Mouse (Mus musculus): ENCODE results near the gene Tgfa. TPM values are rescaled to one million over a fixed set of nuclear protein-coding genes. Genes with fewer than 3 reads are reported as not detected.

Gene Tgfa
- polyA plus RNA-seq (2012; rRNA removed): 19.4 and 20.2 TPM in 2 replicates

DNA sequence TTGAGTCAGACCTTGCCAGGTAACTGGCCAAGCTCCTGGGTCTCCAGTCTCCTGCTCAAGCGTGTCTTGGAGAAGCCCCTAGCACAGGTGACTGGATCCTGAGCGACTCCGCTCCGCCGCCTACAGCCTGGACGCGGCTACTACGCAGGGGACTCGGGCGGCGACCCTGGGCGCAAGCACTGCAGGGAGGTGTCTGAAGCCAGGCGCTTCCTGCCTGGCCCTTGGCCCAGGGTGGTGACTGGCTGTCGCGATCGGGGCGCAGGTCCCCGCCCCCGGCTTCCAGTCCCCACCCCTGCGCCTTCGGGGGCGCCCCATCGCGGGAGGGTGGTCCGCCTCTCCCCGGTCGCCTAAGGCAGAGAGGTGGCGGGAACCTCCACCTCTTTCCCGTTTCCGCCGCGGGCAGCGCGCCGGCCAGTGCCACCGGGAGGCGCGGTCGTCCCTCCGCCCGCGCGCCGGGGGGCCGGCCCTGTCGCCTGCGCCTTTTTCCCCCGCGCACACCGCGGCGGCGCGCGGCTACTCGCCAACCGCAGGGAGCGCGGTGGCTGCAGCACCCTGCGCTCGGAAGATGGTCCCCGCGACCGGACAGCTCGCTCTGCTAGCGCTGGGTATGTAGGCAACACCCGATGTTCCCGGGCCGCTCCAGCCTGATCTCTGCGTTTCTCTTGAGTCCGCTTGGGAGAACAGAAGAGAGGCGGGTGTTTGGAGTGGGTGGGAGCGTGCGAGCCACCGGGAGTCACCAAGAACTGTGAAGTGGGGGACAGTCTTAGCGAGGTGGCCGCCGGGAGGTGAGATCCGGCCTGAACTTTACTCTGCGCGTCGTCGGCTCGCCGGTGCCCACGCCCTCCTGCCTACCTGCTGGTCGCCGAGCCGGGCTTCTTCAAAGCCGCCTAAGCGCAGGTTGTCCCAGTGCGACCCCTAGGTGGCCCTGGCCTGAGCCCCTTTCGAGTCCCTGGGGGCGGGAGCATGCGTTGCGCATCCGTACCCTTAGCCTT lies at the start of gene Tgfa:
TSS of gene Tgfa (plus strand) at position 283 of the 992 bp plus-strand sequence.
- peak in 1 of 2 experiments; percentile 46 for DNase-seq (ENCODE audit: extremely low spot score in 1 of 2, low spot score in 1 of 2)

DNA sequence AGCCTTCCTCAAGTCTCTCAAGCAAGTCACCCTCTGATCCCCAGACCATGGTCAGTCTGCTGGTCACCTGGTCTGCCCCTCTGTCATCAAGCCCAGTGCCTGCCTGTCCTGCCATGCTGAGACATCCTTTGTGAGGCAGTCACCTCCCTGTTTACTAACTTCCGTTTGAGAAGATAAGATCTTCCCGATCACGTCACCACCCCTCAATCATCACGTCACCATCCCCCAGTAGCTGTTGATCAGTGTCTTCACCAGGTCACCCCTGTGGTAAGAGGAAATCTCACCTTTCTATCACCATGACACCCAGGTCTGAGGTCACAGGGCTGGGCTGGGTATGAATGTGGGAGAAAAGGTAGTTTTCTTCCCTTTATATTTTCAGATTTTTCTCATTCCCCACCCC lies 46.5 kb upstream of the Tgfa start:
- no peak for DNase-seq (ENCODE audit: extremely low spot score in 1 of 2, low spot score in 1 of 2)

DNA sequence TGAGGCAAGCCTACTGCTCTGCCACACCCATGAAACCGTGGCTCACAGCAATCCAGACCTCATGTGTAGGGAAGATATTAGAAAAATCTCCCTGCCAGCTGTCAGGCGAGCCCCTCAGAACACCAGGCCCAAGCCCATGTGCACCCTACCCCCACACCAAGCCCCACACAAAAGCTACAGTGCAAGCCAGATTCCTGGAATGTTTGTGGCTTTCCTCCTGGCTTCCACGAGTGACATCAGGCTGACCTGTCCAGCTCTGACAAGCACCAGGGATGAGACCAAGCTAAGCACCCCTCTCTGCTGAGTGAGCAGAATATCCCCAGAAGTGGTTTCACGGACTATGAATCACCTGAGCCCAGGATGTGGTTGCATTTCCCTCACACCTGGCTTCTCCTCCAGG lies 46.0 kb upstream of the Tgfa start:
- no peak for DNase-seq (ENCODE audit: extremely low spot score in 1 of 2, low spot score in 1 of 2)

DNA sequence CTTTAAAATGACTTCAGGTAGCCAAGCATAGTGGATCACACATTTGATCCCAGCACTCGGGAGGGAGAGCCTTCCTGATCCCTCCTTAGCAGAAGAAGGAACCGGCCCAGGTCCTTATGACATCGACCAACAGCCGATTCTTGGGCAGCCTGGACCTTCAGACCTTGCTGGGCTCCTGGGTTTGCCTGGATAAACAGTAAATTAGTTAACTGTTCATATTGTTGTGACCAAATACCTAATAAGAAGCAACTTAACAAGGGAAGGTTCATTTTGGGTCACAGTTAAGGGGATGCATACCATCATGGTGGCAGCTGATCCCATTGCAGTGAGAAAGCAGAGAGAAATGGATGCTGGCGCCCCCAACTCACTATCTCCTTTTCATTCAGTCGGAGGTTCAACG lies 42.3 kb upstream of the Tgfa start:
- DNase-seq (ENCODE audit: extremely low spot score in 1 of 2, low spot score in 1 of 2): no peak

DNA sequence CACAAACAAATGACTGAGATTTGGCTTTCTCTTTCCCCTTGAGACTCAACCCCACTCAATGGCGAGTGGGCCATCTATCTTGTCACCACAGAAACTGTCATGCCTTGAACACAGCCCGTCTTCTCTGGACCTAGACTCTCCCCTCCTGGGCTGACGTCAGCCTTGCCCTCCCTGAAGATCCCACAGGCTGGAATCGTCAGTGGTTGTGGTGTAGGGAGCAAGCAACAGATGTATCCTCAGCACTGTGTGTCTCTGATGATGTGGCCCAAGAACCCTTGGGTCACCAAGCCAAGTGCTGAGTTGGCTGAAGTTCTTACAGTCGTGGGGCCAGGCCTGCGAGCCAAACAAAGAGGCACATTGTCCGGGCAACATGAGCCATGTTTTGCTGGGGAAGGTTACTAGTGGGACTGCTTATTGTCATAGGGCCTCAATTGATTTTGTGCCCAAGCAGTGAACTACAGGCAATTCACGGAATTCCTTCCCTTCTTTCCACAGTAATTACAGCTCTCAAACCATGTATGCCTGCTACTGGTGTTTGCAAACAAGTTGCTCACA lies 41.5 kb upstream of the Tgfa start:
- DNase-seq (ENCODE audit: extremely low spot score in 1 of 2, low spot score in 1 of 2): no peak

DNA sequence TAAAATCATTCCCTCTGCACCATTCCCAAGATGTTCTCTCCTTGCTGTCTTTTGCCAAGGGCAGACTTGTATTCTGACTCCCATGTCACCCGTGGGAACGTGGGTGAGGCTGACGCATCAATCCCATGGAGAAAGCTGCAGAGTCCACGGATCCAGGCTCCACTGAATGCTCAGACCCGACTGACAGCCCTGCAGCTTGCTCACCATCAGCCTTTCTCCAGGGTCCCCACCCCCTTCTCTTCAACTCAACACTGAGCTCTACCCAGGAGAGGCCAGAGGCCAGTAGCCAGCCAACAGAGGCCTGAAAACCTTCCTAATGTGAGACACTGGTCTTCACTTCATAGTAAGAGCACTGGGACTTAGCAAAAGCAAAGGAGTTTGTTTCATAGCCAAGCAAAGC lies 41.0 kb upstream of the Tgfa start:
- no peak for DNase-seq (ENCODE audit: extremely low spot score in 1 of 2, low spot score in 1 of 2)

DNA sequence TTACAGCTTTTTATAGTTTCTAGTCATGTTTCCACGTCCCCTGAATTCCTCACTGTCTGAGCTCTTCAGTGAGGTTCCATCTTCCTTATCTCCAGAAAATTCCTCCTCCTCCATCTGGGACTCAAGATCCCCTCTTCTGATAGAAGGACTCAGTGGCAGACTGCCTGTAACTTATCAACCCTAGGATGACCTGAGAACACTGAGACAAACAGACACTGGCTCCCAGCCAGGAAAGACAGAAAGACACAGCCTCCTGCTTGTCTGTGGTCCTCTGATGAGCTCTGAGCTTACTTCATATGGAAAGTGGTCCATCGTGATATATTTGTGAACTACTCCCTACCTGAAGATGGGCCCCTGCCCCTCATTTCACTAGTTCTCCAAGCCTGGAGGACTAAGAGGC lies 40.5 kb upstream of the Tgfa start:
- no peak for DNase-seq (ENCODE audit: extremely low spot score in 1 of 2, low spot score in 1 of 2)

DNA sequence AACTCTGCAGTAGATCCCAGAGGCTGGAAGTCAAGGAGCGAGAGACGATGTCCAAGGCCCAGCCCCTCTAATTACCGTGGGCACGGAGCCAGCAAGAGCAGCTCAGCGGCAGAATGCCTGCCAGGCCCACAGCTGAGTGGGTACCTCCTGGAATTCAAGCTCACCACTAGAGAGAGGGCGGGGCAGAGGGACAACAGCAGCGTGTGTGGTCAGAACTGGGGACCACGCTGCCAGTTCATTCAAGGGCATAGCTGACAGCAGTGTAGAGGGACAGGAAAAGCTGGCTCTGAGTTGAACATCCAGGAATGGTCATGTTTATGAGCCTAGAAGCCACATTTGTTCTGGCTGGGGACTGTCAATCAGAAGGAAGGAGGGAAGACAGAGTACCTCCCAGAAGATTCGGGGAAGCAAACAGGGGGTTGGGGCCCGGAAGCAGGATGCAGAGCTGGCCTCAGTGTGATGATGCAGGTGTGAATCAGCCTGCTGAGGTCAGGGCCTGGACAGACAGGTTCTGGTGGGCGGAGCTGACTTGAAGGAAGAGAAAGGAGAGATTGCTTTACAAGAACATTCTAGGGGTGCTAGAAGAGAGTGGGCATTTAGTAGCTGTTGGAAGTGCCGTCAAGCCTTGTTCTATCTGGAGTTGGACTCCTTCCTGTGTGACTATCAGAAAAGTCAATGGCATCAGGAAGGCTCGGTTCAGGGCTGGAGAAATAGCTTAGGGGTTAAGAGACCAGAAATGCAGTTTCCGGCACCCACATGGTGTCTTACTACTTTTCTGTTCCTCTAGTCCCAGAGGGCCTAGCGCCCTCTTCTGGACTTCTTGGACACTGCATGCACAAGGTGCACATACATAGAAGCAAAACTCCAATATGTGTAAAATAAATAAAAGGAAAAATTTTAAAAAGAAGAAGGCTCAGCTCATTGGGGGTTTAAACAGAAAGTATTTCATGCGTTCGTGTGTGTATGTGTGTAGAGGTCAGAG lies 37.5 kb upstream of the Tgfa start:
- no peak for DNase-seq (ENCODE audit: extremely low spot score in 1 of 2, low spot score in 1 of 2)

DNA sequence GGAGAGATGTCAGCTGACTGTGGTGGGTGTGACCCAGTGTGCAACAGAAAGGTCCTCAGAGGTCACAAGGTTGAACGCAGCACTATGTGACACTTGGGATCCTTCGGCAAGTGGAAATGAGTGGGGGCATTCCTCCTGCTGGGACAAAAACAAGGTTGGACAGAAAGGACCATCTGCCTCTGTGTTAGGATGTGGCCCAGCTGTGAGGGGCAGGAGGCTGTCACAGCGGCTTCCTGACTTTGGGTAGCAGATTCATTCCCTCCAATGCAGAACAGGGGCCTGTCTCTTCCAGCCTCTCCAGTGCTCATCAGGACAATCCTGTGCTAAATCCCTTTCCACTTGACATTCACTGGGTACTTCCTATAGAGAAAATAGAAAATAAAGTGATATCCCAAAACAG lies 34.1 kb upstream of the Tgfa start:
- DNase-seq (ENCODE audit: extremely low spot score in 1 of 2, low spot score in 1 of 2): no peak

DNA sequence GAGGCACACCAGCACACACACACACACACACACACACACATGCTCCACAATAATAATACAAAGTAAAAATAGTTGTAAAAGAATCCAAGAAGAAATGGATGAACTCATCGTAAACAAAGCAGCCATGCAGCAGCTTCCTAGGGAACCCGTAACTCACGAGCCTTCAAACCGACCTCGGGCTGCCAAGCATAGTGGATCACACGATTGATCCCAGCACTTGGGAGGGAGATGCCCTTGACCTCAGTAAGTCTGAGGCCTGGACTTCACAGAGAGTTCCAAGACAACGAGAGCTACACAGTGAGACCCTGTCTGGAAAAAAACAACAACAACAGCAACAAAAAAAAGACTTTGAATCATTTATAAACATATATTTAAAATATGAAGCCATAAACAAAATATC lies 33.4 kb upstream of the Tgfa start:
- DNase-seq (ENCODE audit: extremely low spot score in 1 of 2, low spot score in 1 of 2): no peak

DNA sequence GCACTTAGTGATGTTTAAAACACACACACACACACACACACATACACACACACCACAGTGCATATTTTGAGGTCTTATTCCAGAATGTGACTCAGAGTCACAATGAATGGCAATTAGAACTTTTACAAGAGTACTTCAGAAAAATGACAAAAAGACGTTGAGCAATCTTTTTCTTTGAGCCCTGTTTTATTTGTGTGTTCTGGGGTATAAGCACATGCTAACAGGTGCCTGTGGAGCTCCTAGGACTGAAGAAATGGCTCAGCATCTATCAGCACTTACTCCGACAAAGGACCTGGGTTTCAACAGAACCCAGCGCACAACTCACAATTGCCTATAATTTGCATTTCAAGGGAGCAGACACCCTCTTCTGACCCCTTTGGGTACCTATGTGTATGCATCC lies 31.0 kb upstream of the Tgfa start:
- DNase-seq (ENCODE audit: extremely low spot score in 1 of 2, low spot score in 1 of 2): no peak

DNA sequence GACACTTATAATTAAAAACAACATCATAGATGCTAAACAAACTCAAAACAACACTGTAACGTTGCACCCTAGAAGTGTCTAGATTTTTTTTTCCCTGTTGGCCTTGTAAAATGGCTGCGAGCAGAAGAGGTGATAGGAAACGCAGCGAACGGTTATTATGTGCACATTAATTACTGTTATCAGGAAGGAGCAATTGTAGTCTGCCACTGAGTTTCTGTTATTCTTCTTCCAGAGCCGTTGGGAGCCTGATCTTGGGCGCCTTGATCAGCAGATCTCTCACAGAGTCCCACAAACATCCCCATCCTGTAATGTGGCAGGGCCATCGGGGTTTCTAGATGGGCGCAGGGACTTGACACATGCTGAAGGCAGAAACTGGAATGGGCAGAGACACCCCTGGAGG lies 28.6 kb upstream of the Tgfa start:
- DNase-seq (ENCODE audit: extremely low spot score in 1 of 2, low spot score in 1 of 2): no peak

DNA sequence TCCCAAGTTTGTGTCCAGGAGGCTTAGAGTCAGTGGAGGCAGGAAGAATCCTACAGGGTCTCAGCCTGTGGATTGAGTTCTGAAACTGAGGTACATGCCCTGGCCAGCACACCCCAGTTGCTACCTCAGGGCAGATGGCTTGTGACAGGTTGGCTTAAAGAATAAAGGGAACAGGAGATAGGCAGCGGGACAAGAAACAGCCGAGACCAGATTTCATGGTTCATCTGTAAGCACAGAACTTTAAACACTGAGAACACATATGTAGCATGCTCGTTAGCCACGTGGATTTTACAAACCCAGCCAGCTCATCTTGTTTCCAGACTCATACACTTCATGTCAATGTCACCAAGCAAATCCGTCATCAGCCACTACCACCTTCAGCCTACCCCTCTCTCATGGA lies 27.2 kb upstream of the Tgfa start:
- no peak for DNase-seq (ENCODE audit: extremely low spot score in 1 of 2, low spot score in 1 of 2)

DNA sequence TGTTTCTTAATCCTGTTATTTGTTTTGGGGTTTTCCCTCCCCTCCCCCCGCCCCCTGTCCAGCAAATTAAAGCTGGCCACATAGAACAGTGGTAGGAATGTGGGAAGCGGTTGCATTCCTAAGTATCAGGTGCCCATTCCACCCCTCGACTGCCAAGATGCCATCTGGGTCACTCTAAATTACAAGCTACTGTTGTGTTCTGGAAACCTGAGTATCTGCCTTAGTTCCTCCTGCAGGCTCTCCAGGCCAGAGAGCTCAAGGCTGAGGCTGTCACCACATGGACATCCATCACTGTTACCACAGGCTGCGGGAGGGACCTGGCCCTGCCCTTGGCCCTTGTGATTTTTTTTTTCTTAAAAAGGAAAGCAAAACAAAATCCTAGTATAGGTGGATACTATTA lies 25.9 kb upstream of the Tgfa start:
- no peak for DNase-seq (ENCODE audit: extremely low spot score in 1 of 2, low spot score in 1 of 2)

DNA sequence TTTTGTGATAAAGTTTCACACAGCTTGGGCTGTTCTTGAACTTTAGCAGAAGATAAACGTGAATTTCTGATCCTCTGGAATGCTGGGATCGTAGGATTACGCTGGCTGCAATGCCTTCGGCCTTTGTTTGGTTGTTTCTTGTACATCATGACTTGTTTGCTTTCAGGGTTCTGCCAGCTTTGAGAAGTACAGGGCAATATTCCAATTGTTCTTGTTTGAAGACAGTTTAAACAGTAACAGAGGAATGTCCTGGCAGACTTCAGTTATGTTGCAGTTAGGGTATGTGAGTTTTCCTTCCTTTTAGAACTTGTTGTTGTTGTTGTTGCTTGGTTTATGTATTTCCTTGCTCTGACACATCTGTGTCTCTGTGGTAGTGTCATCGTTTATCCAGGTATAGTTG lies 18.8 kb upstream of the Tgfa start:
- no peak for DNase-seq (ENCODE audit: extremely low spot score in 1 of 2, low spot score in 1 of 2)

DNA sequence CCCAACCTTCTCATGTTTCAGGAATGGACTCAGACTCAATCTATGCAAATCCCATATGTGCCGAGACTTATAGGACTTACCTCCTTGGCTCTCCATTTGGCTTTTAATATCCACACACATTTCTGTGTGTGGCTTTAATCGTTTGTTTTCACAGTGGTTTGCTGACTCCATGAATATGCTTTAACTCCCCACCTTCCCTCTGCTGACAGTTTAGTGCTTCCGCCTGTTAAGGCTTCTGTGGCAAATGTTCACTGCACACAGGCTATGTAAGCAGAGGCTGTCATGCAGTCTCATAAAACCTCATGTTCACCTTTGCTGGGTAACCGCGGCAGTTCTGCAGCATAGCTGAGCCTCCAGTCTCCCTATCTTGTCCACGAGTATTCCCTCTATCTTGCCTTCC lies 18.3 kb upstream of the Tgfa start:
- DNase-seq (ENCODE audit: extremely low spot score in 1 of 2, low spot score in 1 of 2): no peak

DNA sequence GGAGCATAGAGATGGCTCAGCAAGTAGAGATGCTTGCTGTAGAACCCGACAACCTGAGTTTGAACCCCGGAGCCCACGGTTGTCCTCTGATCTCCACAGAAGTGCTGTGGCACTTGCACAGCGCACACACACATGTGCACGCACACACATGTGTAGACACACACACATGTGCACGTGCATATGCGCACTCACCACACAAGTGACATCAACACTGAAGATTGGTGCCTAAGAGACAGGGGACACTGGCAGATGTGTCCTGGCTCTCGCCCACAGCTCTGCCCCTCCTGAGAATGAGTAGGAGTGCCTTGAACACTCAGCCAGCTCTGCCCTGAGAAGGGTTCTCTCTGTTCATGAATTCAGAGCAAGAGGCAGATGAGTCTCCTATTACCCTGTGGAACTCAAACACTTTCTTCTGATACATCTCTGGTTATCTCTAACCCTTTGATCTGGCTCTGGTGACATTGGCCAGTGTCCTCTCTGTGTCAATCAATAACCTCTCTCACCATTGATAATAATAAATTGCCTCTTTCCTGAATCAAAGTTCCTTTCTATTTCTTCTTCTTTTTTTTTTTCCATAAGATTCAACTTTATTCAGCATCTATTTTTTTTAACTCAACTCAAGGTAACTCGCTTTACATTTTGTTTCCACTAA lies 17.6 kb upstream of the Tgfa start:
- DNase-seq (ENCODE audit: extremely low spot score in 1 of 2, low spot score in 1 of 2): no peak

DNA sequence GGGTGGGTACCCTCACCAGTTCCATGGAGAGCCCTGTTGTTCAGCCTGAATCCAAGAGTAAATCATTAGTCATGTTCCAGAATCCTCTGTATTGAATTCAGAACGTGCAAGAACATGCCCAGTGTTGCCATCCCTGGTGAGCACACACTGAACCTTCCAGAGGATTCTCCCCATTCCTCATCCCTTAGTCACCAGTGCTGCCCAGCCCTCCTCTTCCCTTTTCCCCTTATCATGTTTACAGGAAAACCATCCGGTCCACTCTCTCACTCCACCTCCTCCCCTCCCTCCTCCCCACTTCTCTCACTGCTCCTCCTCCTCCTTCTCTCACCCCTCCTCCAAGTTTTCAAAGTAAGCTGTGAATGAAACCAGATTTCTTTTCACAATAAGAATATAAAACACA lies 14.4 kb upstream of the Tgfa start:
- no peak for DNase-seq (ENCODE audit: extremely low spot score in 1 of 2, low spot score in 1 of 2)

DNA sequence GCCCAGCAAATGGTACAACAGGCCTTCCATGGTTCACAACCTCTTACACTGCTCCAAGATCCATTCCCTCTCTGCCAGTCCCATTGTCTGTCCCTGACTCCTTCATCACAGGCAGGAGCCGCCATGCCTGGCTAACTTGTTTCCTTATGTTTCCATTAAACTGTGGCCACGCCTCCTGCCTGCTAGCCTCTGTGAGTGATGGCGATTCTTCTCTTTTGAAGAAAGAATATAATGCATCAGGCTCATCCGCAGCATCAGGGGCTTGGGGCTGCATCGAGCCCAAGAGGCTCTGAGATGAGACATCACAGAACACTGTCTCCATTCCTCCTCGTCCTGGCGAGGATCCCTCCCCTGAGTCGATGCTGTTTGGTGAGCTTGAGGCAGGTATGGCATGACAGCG lies 13.0 kb upstream of the Tgfa start:
- DNase-seq (ENCODE audit: extremely low spot score in 1 of 2, low spot score in 1 of 2): no peak

DNA sequence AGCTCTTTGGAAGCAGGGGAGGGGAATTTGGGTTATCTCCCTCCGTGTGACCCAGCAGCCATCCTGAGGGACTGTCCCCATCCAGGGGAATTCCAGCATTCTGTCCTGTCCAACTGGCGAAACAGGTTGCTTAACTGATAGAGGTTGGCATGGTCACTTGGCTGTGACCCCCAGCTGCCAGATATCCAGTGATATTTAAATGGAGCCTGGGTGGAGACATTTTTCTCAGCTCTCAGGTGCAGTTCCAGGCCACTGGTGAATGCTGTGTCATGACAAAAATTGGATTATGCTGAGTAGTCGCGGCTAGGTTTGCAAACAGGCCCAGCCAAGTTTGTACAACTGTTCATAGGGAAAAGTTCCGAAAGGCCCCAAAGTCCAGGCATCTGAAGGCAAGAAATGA lies 12.4 kb upstream of the Tgfa start:
- DNase-seq (ENCODE audit: extremely low spot score in 1 of 2, low spot score in 1 of 2): no peak

All from frontal cortex, adult 2 months (tissue).